Mouse (Mus musculus): ENCODE results near the gene Kcnq2. TPM values are rescaled to one million over a fixed set of nuclear protein-coding genes. Genes with fewer than 3 reads are reported as not detected.

Kcnq2 gene
- total RNA-seq, 2 experiments from 2014 or later = not detected

DNA sequence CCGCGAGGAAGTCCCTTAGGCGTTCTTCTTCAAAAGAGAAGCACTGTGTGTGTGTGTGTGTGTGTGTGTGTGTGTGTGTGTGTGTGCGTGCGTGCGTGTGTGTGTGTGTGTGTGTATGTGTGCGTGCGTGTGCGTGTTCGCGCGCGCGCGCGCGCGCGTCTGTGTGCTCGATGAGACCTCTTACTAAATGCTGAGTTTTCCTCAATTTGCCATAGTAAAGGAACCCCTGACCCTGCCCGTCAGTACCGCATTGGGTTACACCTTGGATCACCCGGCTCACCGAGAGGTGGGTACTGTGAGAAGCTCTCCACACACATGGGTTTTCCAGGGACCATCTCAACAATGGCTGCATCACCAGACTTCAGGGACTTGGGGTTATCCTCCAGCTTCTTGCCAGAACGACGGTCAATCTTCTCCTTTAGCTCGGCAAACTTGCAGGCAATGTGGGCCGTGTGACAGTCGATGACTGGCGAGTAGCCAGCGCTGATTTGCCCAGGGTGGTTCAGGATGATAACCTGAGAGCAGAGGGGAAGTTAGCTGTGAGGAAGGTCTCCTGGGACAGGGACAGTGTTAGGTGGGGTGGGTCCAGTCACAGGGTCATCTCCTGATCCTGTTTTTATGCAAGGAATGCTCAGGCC lies 13.3 kb upstream of the Kcnq2 start:
- no peak for ATAC-seq (ENCODE audit: poor library complexity, severe bottlenecking)

GRCm38 (mm10) chr2:181147546-181148317 lies 12.6 kb upstream of the Kcnq2 start:
- no peak for ATAC-seq (ENCODE audit: poor library complexity, severe bottlenecking)

- ATAC-seq (ENCODE audit: poor library complexity, severe bottlenecking) = no peak
Observed at GRCm38 (mm10) chr2:181146976-181147545, 12.0 kb upstream of the Kcnq2 start.

DNA sequence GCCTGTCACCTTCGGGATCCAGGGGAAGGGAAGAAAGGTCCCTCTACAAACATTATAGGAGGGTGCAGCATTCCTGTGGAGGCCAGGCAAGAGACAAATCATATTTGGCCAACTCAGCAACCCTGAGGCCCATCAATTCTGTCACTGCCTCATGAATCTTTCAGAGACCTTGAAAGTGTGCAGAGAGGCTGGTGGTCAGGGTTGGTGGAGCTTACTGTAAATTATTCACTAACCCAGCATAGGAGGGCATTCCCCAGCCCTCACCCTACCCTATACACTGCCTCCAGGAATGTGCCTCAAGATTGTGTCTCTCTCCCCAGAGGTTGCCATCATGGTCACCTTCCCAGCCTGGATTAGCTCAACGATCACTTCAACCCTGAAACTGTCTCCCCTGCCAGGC lies 9.6 kb upstream of the Kcnq2 start:
- ATAC-seq (ENCODE audit: poor library complexity, severe bottlenecking) = no peak

GRCm38 (mm10) chr2:181143509-181144276 lies 8.6 kb upstream of the Kcnq2 start:
- no peak for ATAC-seq (ENCODE audit: poor library complexity, severe bottlenecking)

- ATAC-seq (ENCODE audit: poor library complexity, severe bottlenecking) = no peak
Observed at GRCm38 (mm10) chr2:181142703-181143135, 7.6 kb upstream of the Kcnq2 start.

GRCm38 (mm10) chr2:181139641-181140193 lies 4.6 kb upstream of the Kcnq2 start:
- ATAC-seq (ENCODE audit: poor library complexity, severe bottlenecking) = no peak

- ATAC-seq (ENCODE audit: poor library complexity, severe bottlenecking) = no peak
Observed at GRCm38 (mm10) chr2:181136934-181137333, 1.8 kb upstream of the Kcnq2 start.

- no peak for ATAC-seq (ENCODE audit: poor library complexity, severe bottlenecking)
Observed at GRCm38 (mm10) chr2:181135446-181135818, 332 bp upstream of the Kcnq2 start.

- ATAC-seq (ENCODE audit: poor library complexity, severe bottlenecking) = no peak
Observed at GRCm38 (mm10) chr2:181133837-181134590, 1.1 kb downstream of the Kcnq2 start.

- ATAC-seq (ENCODE audit: poor library complexity, severe bottlenecking) = no peak
Observed at GRCm38 (mm10) chr2:181130245-181130644, 4.9 kb downstream of the Kcnq2 start.

DNA sequence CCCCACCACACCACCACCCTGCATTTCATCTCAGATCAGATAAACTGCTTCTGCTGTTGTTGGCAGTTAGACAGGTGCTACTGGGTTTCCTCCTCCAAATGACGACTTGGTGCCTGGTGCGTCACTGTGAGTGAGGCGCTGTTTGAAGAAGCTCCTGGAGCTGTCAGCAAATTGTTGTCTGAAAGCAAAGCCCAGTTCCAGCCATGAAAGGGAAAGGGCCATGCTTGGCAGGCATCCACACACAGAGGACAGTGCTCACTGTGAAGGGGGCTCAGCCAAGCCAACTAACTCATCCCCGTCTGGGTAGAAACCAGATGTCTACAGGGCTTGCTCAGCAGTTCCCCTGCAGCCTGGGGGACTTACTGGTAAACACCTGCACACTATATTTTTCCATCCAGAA lies 6.1 kb downstream of the Kcnq2 start:
- no peak for ATAC-seq (ENCODE audit: poor library complexity, severe bottlenecking)

DNA sequence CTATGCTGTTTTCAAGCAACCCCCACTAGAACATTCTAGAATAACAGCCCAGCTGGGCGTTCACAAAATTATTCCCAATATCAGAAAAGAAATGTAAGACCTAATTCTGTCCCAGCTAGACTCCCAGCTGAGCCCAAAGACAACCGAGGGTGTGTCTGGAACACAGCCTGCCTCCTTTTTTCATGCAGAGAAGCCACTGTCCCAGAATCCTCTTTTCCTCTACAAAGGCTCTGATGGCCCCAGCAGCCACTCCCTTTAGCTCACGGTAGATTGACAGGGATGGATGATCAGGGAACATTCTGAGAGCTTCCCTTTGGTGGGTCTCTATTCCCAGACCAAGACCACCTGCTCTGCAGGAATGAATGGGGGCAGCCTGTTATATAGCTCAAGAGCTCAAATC lies 7.3 kb downstream of the Kcnq2 start:
- no peak for ATAC-seq (ENCODE audit: poor library complexity, severe bottlenecking)

- no peak for ATAC-seq (ENCODE audit: poor library complexity, severe bottlenecking)
Observed at GRCm38 (mm10) chr2:181125726-181126455, 9.2 kb downstream of the Kcnq2 start.

DNA sequence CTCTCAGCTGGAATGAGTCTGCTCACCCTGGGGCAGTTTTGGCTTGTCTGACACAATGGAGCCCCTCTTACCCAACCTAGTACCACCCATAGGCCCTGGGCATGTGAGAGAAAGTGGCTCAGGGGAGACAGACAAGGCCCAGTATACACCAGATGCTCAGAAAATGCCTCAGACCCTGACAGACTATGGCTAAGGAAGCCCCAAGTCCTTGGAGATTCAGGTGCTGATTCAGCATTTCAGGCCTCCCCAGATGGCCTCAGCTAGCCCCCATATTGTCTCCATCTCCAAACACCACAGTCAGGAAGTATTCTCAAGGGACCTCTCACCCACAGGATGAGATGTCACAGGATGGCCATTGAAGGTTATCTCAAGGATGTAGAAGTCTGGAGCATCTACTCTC lies 12.5 kb downstream of the Kcnq2 start:
- ATAC-seq (ENCODE audit: poor library complexity, severe bottlenecking) = no peak

- no peak for ATAC-seq (ENCODE audit: poor library complexity, severe bottlenecking)
Observed at GRCm38 (mm10) chr2:181120922-181121449, 14.1 kb downstream of the Kcnq2 start.

- no peak for ATAC-seq (ENCODE audit: poor library complexity, severe bottlenecking)
Observed at GRCm38 (mm10) chr2:181119952-181120351, 15.1 kb downstream of the Kcnq2 start.

GRCm38 (mm10) chr2:181116436-181116835 lies 18.7 kb downstream of the Kcnq2 start:
- ATAC-seq (ENCODE audit: poor library complexity, severe bottlenecking) = no peak

DNA sequence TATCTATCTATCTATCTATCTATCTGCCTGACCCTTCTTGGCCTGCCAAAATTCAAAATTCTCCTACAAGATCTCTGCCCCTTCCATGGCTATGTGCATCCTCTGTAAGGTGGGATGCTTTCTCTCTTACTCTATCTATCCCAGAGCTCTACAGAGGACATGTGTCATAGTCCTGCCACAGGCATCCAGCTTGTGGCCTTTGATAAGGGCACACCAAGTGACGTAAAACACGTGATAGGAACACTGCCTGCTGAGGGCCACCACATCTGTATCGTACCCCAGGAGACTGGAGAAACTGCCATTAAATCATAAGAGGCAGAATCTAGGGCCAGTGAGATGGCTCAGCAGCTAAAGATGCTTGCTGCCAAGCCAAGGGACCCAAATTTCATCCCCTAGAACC lies 19.7 kb downstream of the Kcnq2 start:
- ATAC-seq (ENCODE audit: poor library complexity, severe bottlenecking) = no peak

Measured in megakaryocyte, adult 5-6 weeks (primary cell).